Mouse (Mus musculus): ENCODE data around the gene Abca15. TPM values are rescaled to one million over a fixed set of nuclear protein-coding genes. Genes with fewer than 3 reads are reported as not detected.
A peak's percentile ranks its signal among the peaks of the same experiment; 100 is the strongest.

Gene Abca15
- polyA plus RNA-seq, 1 experiment from 2014 or later = not detected

DNA sequence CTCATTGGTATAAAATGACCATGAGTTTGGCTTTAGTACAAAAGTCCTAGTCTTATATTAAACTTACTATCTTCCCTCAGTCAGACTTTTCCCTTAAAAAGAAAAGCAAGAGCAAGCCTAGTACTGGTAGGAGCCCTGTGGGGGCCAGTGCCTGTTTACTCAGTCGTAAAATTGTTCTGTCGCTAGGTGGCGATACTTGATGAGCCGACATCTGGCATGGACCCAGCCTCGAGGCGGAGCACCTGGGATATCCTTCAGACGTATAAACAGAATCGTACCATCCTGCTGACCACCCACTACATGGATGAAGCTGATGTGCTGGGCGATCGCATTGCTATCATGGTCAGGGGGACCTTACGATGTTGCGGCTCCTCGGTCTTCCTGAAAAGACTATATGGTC, 32.7 kb downstream of the Abca15 start:
- peak; percentile 25; the same call in 1 of the 2 replicates for TF ChIP-seq CTCF (IDR thresholded peaks at IDR 0.05; ENCODE audit: low read depth)
- Histone ChIP-seq H3K9me3 (ENCODE audit: control insufficient read depth) (no peaks in the 10 kb centered on the region), H3K4me3 (ENCODE audit: low read depth, low read length) (no peak overlapping the region), H3K4me1 (replicated peaks; ENCODE audit: control insufficient read depth, insufficient read depth, low read length) (no peaks in the 10 kb centered on the region), H3K27ac (ENCODE audit: low read depth, low read length) (no peak overlapping the region), H3K36me3 (ENCODE audit: control insufficient read depth, insufficient read depth) (no peaks in the 10 kb centered on the region), H3K9ac (ENCODE audit: low read depth, low read length) (no peak overlapping the region), H3K4me2 (replicated peaks; ENCODE audit: low read depth) (no peak overlapping the region), H3K27me3 (replicated peaks; ENCODE audit: control insufficient read depth, insufficient read depth, low read length) (no peaks in the 10 kb centered on the region)
- no peak for ATAC-seq
- WGBS = 43% methylated on average over 13 of the region's 13 CpGs

DNA sequence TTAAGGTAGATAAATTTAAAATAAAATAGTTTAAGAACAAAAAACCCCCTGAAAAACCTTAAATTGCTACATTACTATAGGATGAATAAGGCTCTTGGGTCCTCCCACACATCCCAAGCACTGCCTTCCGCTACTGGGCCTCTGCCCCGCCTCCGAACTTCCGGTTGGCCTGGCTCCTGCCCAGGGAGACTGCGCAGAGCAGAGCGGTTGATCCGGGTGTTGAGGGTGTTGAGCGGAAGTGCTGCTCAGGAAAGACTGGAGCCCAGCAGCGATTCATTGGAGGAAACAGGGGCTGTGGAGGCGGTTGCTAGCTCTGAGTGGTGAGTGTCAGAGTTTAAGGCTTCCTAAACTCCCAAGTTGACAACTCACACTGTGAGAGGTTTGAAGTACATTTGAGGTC, 81.0 kb downstream of the Abca15 start, which contains the start of gene Abca16:
Abca16 (plus strand) TSS at position 201 of the 400 bp plus-strand sequence.
- Histone ChIP-seq H3K27ac (ENCODE audit: low read depth, low read length) (no peak within 1 kb of the TSS), H3K4me2 (replicated peaks; ENCODE audit: low read depth) (no peak within 1 kb of the TSS), H3K9ac (ENCODE audit: low read depth, low read length) (no peak within 1 kb of the TSS), H3K36me3 (ENCODE audit: control insufficient read depth, insufficient read depth) (no peaks in the 10 kb centered on the region), H3K4me3 (ENCODE audit: low read depth, low read length) (no peak within 1 kb of the TSS), H3K4me1 (replicated peaks; ENCODE audit: control insufficient read depth, insufficient read depth, low read length) (no peaks in the 10 kb centered on the region), H3K9me3 (ENCODE audit: control insufficient read depth) (no peaks in the 10 kb centered on the region), H3K27me3 (replicated peaks; ENCODE audit: control insufficient read depth, insufficient read depth, low read length) (no peaks in the 10 kb centered on the region)
- 75% methylated on average over 10 of the region's 10 CpGs for WGBS
- TF ChIP-seq CTCF (IDR thresholded peaks at IDR 0.05; ENCODE audit: low read depth) = no peak
- ATAC-seq = no peak

DNA sequence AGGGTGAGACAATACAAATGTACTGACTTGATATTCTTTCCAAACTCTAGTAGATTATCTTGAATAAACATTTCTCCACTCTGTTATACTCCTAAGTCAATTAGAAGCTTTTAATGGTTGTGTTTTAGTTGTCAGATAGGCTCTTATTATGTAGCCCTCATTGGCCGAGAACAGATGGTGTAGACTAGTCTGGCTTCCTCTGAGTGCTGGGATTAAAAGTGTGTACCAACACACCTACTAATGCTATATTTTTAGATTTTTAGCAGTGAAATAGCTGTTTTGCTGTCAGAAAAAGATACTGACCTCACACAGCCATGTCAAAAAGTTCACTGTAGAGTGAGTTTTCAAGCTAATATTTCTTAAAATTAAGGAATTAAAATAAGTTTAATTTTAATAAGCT, 83.9 kb downstream of the Abca15 start:
- no peaks in the 10 kb centered on the region for H3K27me3 ChIP-seq (replicated peaks; ENCODE audit: control insufficient read depth, insufficient read depth, low read length)
- H3K4me1 ChIP-seq (replicated peaks; ENCODE audit: control insufficient read depth, insufficient read depth, low read length) = no peaks in the 10 kb centered on the region
- no peak overlapping the region for H3K9ac ChIP-seq (ENCODE audit: low read depth, low read length)
- H3K36me3 ChIP-seq (ENCODE audit: control insufficient read depth, insufficient read depth) = no peaks in the 10 kb centered on the region
- 76% methylated on average over 1 of the region's 1 CpGs for WGBS
- no peak overlapping the region for H3K27ac ChIP-seq (ENCODE audit: low read depth, low read length)
- H3K9me3 ChIP-seq (ENCODE audit: control insufficient read depth) = no peaks in the 10 kb centered on the region
- no peak for ATAC-seq
- no peak overlapping the region for H3K4me3 ChIP-seq (ENCODE audit: low read depth, low read length)
- no peak overlapping the region for H3K4me2 ChIP-seq (replicated peaks; ENCODE audit: low read depth)
- no peak for TF ChIP-seq CTCF (IDR thresholded peaks at IDR 0.05; ENCODE audit: low read depth)

DNA sequence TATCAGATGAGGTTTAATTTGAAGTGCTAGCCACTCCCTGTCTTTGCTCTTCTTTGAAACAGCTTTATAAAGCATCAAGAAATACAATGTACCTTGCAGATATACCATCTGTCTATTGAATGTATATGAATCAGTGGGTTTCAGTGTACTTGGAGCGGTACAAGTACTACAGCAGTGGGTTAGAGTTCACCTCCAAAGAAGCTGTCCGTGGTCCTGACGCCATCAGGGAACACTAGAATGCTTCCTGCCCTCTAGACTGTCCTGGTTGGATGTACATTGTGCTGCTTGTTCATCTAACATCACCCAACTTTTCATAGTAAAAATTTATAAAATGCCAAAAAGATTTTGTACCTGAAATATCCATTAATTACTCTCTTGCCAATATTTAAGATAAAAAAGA, 98.2 kb downstream of the Abca15 start:
- Histone ChIP-seq H3K36me3 (ENCODE audit: control insufficient read depth, insufficient read depth) (no peaks in the 10 kb centered on the region), H3K4me2 (replicated peaks; ENCODE audit: low read depth) (no peak overlapping the region), H3K27ac (ENCODE audit: low read depth, low read length) (no peak overlapping the region), H3K4me3 (ENCODE audit: low read depth, low read length) (no peak overlapping the region), H3K4me1 (replicated peaks; ENCODE audit: control insufficient read depth, insufficient read depth, low read length) (no peaks in the 10 kb centered on the region), H3K27me3 (replicated peaks; ENCODE audit: control insufficient read depth, insufficient read depth, low read length) (no peaks in the 10 kb centered on the region), H3K9me3 (ENCODE audit: control insufficient read depth) (no peaks in the 10 kb centered on the region), H3K9ac (ENCODE audit: low read depth, low read length) (no peak overlapping the region)
- WGBS = 25% methylated on average over 3 of the region's 3 CpGs
- ATAC-seq = no peak
- TF ChIP-seq CTCF (IDR thresholded peaks at IDR 0.05; ENCODE audit: low read depth) = no peak

DNA sequence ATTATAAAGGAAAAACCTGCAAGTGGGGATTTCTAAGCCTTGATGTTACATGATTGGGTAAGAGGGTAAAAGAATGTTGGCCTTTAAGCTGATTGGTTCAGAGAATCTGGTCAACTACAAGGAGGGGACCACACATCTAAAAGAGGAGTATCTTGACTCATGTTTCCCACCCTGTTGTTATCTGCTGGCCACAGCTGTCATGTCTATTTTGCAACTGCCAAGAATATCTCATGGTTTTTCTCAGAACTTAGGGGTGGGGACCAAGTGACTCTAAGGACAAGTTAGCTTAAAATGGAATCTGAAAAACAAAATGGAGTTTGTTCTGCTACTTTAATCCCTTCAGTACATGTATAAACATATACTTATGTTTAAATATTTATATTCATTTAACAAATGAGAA, 103.0 kb downstream of the Abca15 start:
- no peak overlapping the region for H3K9ac ChIP-seq (ENCODE audit: low read depth, low read length)
- H3K27me3 ChIP-seq (replicated peaks; ENCODE audit: control insufficient read depth, insufficient read depth, low read length) = no peaks in the 10 kb centered on the region
- H3K9me3 ChIP-seq (ENCODE audit: control insufficient read depth) = no peaks in the 10 kb centered on the region
- ATAC-seq = no peak
- no peak for TF ChIP-seq CTCF (IDR thresholded peaks at IDR 0.05; ENCODE audit: low read depth)
- H3K4me1 ChIP-seq (replicated peaks; ENCODE audit: control insufficient read depth, insufficient read depth, low read length) = no peaks in the 10 kb centered on the region
- H3K4me3 ChIP-seq (ENCODE audit: low read depth, low read length) = no peak overlapping the region
- H3K36me3 ChIP-seq (ENCODE audit: control insufficient read depth, insufficient read depth) = no peaks in the 10 kb centered on the region
- no peak overlapping the region for H3K27ac ChIP-seq (ENCODE audit: low read depth, low read length)
- H3K4me2 ChIP-seq (replicated peaks; ENCODE audit: low read depth) = no peak overlapping the region

Other genes with a start within 250 kb of the Abca15 start
- gene Dnah3, start 233.4 kb upstream of the Abca15 start, polyA plus RNA-seq (2015; fragmentation: Nextera tagmentation; extraction: Ambion mirVana) = not detected in 2 replicates
- 21.6 and 22.9 TPM in 2 replicates for gene Tmem159, start 226.3 kb upstream of the Abca15 start, polyA plus RNA-seq (2015; fragmentation: Nextera tagmentation; extraction: Ambion mirVana)
- gene Zp2, start 183.4 kb upstream of the Abca15 start, polyA plus RNA-seq (2015; fragmentation: Nextera tagmentation; extraction: Ambion mirVana) = 0.18 and 0.31 TPM in 2 replicates
- 23.0 and 29.2 TPM in 2 replicates for gene Anks4b, start 154.8 kb upstream of the Abca15 start, polyA plus RNA-seq (2015; fragmentation: Nextera tagmentation; extraction: Ambion mirVana)
- 1.9 TPM in 2 replicates for gene Crym, start 126.6 kb upstream of the Abca15 start, polyA plus RNA-seq (2015; fragmentation: Nextera tagmentation; extraction: Ambion mirVana)
- 0.60 and 0.83 TPM in 2 replicates for gene Abca14, start 124.7 kb upstream of the Abca15 start, polyA plus RNA-seq (2015; fragmentation: Nextera tagmentation; extraction: Ambion mirVana)
- not detected in 2 replicates for gene Abca16, start 81.0 kb downstream of the Abca15 start, polyA plus RNA-seq (2015; fragmentation: Nextera tagmentation; extraction: Ambion mirVana)

All from intestine, postnatal 0 days (tissue).